Mouse (Mus musculus): Measurements from ENCODE around the gene Alpk1. TPM values are rescaled to one million over a fixed set of nuclear protein-coding genes. Genes with fewer than 3 reads are reported as not detected.

The Alpk1 gene
- total RNA-seq, 2 experiments from 2014 or later: 1.2 to 2.5 TPM

- ATAC-seq (replicated peaks; ENCODE audit: low FRiP score, poor library complexity, severe bottlenecking): no peak
Measured at GRCm38 (mm10) chr3:127705515-127706444, 74.5 kb downstream of the Alpk1 start.

GRCm38 (mm10) chr3:127705139-127705514 is 75.2 kb downstream of the Alpk1 start:
- no peak for ATAC-seq (replicated peaks; ENCODE audit: low FRiP score, poor library complexity, severe bottlenecking)

- ATAC-seq (replicated peaks; ENCODE audit: low FRiP score, poor library complexity, severe bottlenecking): no peak
Measured at GRCm38 (mm10) chr3:127701196-127701825, 79.0 kb downstream of the Alpk1 start.

GRCm38 (mm10) chr3:127698636-127699035 is 81.7 kb downstream of the Alpk1 start:
- no peak for ATAC-seq (replicated peaks; ENCODE audit: low FRiP score, poor library complexity, severe bottlenecking)

- no peak for ATAC-seq (replicated peaks; ENCODE audit: low FRiP score, poor library complexity, severe bottlenecking)
Measured at GRCm38 (mm10) chr3:127696541-127696940, 83.8 kb downstream of the Alpk1 start.

GRCm38 (mm10) chr3:127694802-127695771 is 85.2 kb downstream of the Alpk1 start:
- ATAC-seq (replicated peaks; ENCODE audit: low FRiP score, poor library complexity, severe bottlenecking): no peak

- no peak; the same call in 1 of the 2 replicates for ATAC-seq (replicated peaks; ENCODE audit: low FRiP score, poor library complexity, severe bottlenecking)
Measured at GRCm38 (mm10) chr3:127691230-127691629, 89.1 kb downstream of the Alpk1 start.

- no peak for ATAC-seq (replicated peaks; ENCODE audit: low FRiP score, poor library complexity, severe bottlenecking)
Measured at GRCm38 (mm10) chr3:127679703-127680102, 100.6 kb downstream of the Alpk1 start.

- no peak for ATAC-seq (replicated peaks; ENCODE audit: low FRiP score, poor library complexity, severe bottlenecking)
Measured at GRCm38 (mm10) chr3:127661646-127662531, 118.4 kb downstream of the Alpk1 start.

- ATAC-seq (replicated peaks; ENCODE audit: low FRiP score, poor library complexity, severe bottlenecking): no peak
Measured at GRCm38 (mm10) chr3:127660712-127661111, 119.6 kb downstream of the Alpk1 start.

- no peak for ATAC-seq (replicated peaks; ENCODE audit: low FRiP score, poor library complexity, severe bottlenecking)
Measured at GRCm38 (mm10) chr3:127651742-127652653, 128.3 kb downstream of the Alpk1 start.

GRCm38 (mm10) chr3:127646156-127646825 is 134.0 kb downstream of the Alpk1 start:
- no peak for ATAC-seq (replicated peaks; ENCODE audit: low FRiP score, poor library complexity, severe bottlenecking)

- no peak for ATAC-seq (replicated peaks; ENCODE audit: low FRiP score, poor library complexity, severe bottlenecking)
Measured at GRCm38 (mm10) chr3:127642211-127642610, 138.1 kb downstream of the Alpk1 start.

- no peak for ATAC-seq (replicated peaks; ENCODE audit: low FRiP score, poor library complexity, severe bottlenecking)
Measured at GRCm38 (mm10) chr3:127640762-127641700, 139.3 kb downstream of the Alpk1 start.

GRCm38 (mm10) chr3:127639875-127640761 is 140.2 kb downstream of the Alpk1 start:
- no peak for ATAC-seq (replicated peaks; ENCODE audit: low FRiP score, poor library complexity, severe bottlenecking)
